Mouse (Mus musculus): ENCODE results near the gene Nthl1.

GRCm38 (mm10) chr17:24646381-24646780 is 13.9 kb downstream of the Nthl1 start:
- no peak for TF ChIP-seq POLR2A (IDR thresholded peaks at IDR 0.05; ENCODE audit: borderline replicate concordance, control insufficient read depth, low read depth, low read length)
- no peak for TF ChIP-seq CTCF (IDR thresholded peaks at IDR 0.05; ENCODE audit: control insufficient read depth, insufficient read depth, low read length)
